Mouse (Mus musculus) adrenal gland, adult 2 months (tissue): ENCODE measurements around the gene Emp2. TPM values are rescaled to one million over a fixed set of nuclear protein-coding genes. Genes with fewer than 3 reads are reported as not detected.
A peak's percentile ranks its signal among the peaks of the same experiment; 100 is the strongest.
"Not testable (repeated sequence)": the region's sequence is repeated elsewhere in the genome, so short reads cannot be mapped to it uniquely, and the experiment has no call there.

Experiments
- DNase-seq: peaks from one replicate; pipeline ENCODE4 v3.0.0; 2021
- polyA plus RNA-seq: library from polyadenylated mRNA; depleted of rRNA; stranded (reverse); fragments of >200 nt; gene quantifications from 2 replicates; pipeline ENCODE4 v1.2.3, GENCODE M21; 2012
- total RNA-seq, 2 experiments: library from RNA; stranded (reverse); gene quantifications; 2 replicates each; pipeline ENCODE4 v1.2.3; 2021

Gene Emp2
- total and polyA plus RNA-seq, 3 experiments: 6.0 to 8.5 (median 7.5) TPM

DNA sequence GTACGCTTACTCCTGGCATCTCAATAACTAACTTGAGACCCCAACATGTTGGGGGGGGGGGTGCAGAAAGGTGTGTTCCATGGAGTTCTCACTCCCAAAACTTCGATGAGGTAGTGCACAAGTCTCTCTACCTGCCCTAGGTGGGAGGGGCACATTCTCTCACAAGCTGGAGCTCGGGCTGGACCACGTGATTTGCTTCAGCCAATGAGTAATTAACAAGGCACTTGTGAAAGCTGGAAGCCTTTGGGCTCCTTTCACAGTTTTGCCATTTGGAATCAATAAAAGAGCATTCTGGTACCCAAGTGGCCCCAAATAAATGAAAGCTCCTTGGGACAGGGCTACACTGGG, 3.4 kb upstream of the Emp2 start:
- DNase-seq: no peak

DNA sequence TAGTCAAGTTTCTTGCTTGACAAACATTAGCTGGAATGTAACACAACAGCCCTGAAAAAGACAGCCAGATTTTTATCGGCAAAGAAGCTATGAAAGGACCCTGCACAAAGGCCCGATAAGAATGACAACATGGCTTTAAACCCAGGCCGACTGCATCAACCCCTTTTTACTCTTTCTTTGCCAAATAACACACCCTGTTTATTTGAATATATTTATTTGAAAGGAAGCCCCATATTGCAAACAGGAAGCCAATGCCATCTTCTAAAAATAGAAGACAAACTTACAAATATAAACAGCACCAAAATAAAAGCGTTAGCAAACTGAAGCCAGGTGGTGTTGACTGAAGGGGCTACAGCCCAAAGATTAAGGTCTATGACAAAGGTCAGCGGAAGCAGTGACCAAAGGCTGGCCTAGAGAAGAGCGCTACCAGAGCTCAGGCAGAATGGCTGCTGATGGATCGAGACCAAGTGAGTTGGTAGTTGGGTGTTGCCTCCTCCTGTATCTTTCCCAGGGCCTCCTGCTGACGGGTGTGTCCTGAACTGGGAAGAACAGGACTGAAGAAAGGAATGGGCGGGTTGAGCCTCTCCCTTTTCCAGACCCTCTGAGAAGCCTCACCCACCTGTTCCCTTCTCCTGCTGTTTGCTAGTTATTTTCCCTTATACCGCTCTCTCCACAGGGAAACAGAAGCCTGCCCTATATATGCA, 2.9 kb upstream of the Emp2 start:
- DNase-seq: no peak

DNA sequence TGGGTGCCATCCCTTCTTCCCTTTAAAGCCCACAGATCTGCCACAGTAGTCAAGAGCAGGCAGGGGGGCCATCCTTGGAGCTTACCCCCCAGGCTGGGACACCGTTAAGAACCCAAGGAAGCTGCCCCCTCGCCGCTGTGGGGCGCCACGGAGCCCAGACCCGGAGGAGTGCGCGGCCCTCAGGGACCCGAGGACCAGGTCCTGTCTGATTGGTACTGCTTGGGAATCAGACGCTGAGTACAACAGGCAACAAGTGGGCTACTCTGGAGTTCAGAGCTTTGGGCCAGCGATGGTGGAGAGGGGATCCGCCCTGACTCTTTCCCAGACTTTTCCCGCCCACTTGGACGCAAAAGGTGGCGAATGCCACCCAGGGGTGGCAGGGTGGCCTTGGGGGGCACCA, 542 bp downstream of the Emp2 start:
- peak; percentile 9 for DNase-seq

GRCm38 (mm10) chr16:10311989-10312388, 1.8 kb downstream of the Emp2 start:
- no peak for DNase-seq

- no peak for DNase-seq
Observed at GRCm38 (mm10) chr16:10311086-10311485, 2.7 kb downstream of the Emp2 start.

- no peak for DNase-seq
Observed at GRCm38 (mm10) chr16:10310507-10310906, 3.3 kb downstream of the Emp2 start.

- no peak for DNase-seq
Observed at GRCm38 (mm10) chr16:10307351-10307750, 6.4 kb downstream of the Emp2 start.

GRCm38 (mm10) chr16:10306101-10306500, 7.7 kb downstream of the Emp2 start:
- no peak for DNase-seq

- DNase-seq: no peak
Observed at GRCm38 (mm10) chr16:10301337-10301736, 12.4 kb downstream of the Emp2 start.

- no peak for DNase-seq
Observed at GRCm38 (mm10) chr16:10300231-10301186, 13.3 kb downstream of the Emp2 start.

GRCm38 (mm10) chr16:10299637-10300036, 14.1 kb downstream of the Emp2 start:
- no peak for DNase-seq

DNA sequence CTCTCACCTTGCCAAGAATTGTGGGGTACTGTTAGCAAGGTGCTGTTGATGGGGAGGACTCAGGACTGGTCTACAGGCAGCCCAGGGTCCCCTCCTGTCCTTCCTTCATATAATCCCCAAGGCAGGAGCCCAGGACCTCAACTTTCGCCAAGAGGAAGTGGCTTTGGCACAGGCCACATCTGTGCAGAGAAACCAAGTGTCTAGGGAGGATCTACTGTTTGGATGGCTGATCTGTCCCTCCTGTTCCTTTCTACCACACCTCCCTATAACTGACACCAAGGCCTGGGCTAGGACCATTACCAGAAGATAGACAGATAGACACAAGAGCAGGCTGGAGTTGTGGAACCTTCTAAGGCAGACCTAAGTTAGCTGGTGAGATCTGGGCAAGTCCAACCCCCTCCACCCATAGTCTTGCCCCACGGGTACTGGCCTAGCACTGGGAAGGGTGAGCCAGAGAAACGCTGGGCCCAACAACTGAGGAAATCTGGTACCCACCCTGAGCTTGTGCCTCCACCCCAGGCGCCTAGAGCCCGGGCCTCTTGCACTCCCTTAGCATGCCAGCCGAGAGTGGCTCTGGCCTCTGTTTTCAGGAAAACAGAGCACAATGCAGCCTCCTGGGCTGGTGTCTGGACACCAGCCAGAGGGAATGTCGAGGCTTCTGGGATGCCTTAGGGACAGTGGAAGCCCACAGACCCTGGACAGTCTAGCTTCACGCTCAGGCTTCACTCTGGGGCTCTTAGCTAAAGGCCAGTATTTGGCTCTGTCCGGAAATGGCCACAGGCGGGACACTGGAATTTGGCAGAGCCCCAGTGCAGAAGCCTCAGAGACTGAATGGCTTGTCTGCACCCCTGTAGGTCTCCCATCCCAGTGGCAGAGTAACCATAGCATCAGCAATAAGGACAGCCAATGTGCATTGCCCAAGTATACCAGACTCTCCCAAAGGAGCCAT, 15.8 kb downstream of the Emp2 start:
- DNase-seq: no peak

DNA sequence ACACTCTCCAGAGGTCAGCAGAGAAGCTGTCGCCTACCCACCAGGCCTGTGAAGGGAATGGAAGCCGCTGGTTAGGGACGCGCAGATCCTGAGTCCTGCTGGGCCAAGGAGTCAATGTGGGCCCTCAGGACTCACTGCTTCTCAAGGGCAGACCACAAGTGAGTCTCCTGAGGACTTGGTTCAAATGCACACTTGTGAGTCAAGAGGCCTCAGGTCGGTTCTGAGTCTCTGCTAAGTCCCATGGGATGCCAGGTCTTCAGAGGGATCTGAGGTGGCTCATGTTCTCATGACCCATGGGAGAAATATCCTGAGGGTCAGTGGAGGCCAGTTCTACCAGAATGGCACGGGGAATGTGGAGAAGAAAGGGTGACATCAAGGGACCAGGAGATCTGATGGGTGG, 25.7 kb downstream of the Emp2 start:
- no peak for DNase-seq

- peak; percentile 11 for DNase-seq
Observed at GRCm38 (mm10) chr16:10286513-10287268, 27.1 kb downstream of the Emp2 start.

DNA sequence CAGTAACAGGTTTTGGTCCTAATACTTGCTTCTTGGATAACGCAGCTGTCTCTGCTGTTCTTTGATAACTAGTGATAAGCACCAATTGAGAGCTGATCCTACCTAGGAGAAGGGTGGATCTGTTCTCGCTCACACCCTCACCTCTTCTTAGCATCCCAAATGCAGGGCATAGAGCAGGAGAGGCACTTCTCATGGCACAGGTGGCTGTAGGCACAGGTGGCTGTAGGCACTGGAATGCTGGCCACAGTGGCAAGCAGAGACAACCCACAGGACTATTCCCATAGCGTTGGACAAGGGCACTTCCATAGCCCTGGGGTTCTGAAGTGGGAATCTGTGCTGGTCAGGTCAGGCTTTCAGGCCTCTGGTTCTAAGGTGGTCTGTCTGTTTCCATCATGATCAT, 31.9 kb downstream of the Emp2 start:
- no peak for DNase-seq

DNA sequence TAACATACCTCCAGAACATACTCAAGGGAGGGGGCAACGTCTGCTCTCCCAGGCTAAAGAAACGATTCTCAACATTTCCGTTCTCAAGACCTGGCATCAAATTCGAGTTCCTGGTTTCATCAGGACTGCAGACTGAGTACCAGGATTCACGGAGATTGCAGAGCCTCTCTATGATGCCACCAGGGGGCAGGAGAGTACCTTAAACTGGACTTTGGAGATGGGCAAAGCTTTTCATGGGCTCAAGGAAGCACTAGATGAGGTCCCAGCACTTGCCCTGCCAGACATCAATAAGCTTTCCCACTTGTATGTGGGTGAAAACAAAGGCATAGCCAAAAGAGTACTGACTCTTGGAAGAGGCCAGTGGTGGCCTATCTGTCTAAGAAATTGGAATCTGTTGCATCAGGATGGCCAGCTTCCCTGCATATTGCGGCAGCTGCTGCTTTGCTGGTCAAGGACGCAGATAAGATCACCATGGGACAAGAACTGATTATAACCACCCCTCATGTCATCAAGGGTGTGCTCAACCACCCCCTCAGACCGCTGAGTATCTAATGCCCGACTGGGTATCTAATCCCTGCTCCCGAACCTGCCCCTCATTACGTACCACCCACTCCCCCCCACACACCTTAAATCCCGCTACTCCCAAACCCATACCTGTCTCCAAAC, 33.3 kb downstream of the Emp2 start:
- DNase-seq: peak; percentile 79

GRCm38 (mm10) chr16:10276778-10277177, 37.0 kb downstream of the Emp2 start:
- not testable (repeated sequence) for DNase-seq

- no peak for DNase-seq
Observed at GRCm38 (mm10) chr16:10274465-10274864, 39.3 kb downstream of the Emp2 start.

GRCm38 (mm10) chr16:10272256-10272655, 41.5 kb downstream of the Emp2 start:
- peak; percentile 27 for DNase-seq

- no peak for DNase-seq
Observed at GRCm38 (mm10) chr16:10253993-10254392, 59.8 kb downstream of the Emp2 start.

GRCm38 (mm10) chr16:10236601-10237000, 77.2 kb downstream of the Emp2 start:
- DNase-seq: no peak
